Mouse (Mus musculus): ENCODE data around the gene Pkhd1. TPM values are rescaled to one million over a fixed set of nuclear protein-coding genes. Genes with fewer than 3 reads are reported as not detected.

Gene Pkhd1
- polyA plus RNA-seq, 1 experiment from 2014 or later = 1.1 TPM

- WGBS = 65% methylated on average over 2 of the region's 2 CpGs
- H3K4me1 ChIP-seq = no peaks in the 10 kb centered on the region
- no peak for ATAC-seq (ENCODE audit: insufficient read depth, low FRiP score, low read depth)
- no peak overlapping the region for H3K4me3 ChIP-seq (replicated peaks)
- H3K9ac ChIP-seq = no peak overlapping the region
- H3K4me2 ChIP-seq = no peak overlapping the region
- H3K9me3 ChIP-seq = no peaks in the 10 kb centered on the region
- no peaks in the 10 kb centered on the region for H3K36me3 ChIP-seq
- H3K27ac ChIP-seq = no peak overlapping the region
- H3K27me3 ChIP-seq (replicated peaks) = no peaks in the 10 kb centered on the region
Observed at GRCm38 (mm10) chr1:20605489-20605888, 12.4 kb downstream of the Pkhd1 start.

- H3K9me3 ChIP-seq = no peaks in the 10 kb centered on the region
- H3K9ac ChIP-seq = no peak overlapping the region
- no peak overlapping the region for H3K27ac ChIP-seq
- 74% methylated on average over 5 of the region's 5 CpGs for WGBS
- no peaks in the 10 kb centered on the region for H3K4me1 ChIP-seq
- no peaks in the 10 kb centered on the region for H3K27me3 ChIP-seq (replicated peaks)
- H3K36me3 ChIP-seq = no peaks in the 10 kb centered on the region
- no peak overlapping the region for H3K4me3 ChIP-seq (replicated peaks)
- ATAC-seq (ENCODE audit: insufficient read depth, low FRiP score, low read depth) = no peak
- H3K4me2 ChIP-seq = no peak overlapping the region
Observed at GRCm38 (mm10) chr1:20590488-20590887, 27.4 kb downstream of the Pkhd1 start.

DNA sequence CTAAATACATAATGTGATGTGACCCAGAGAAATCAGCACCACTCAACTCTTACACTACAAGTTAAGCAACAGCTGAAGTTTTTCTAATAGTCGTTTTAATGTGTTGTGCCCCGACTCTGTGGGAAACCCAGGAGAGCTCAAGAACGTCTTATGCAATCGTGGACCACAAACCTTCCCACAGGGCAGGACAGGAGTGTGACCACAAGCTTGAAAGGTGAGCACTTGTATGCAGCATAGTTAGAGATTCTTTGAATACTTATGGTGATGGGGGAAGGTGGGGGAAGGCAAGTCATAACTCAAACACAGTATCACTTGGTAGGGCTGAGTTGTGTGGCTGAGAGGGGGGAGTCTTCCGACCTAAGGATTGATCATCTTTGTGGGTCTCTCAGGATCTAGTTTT is 46.4 kb downstream of the Pkhd1 start:
- no peaks in the 10 kb centered on the region for H3K27me3 ChIP-seq (replicated peaks)
- no peaks in the 10 kb centered on the region for H3K36me3 ChIP-seq
- H3K4me2 ChIP-seq = no peak overlapping the region
- H3K9ac ChIP-seq = no peak overlapping the region
- no peaks in the 10 kb centered on the region for H3K9me3 ChIP-seq
- no peak overlapping the region for H3K27ac ChIP-seq
- ATAC-seq (ENCODE audit: insufficient read depth, low FRiP score, low read depth) = no peak
- H3K4me1 ChIP-seq = no peaks in the 10 kb centered on the region
- 65% methylated on average over 5 of the region's 5 CpGs for WGBS
- no peak overlapping the region for H3K4me3 ChIP-seq (replicated peaks)

- H3K36me3 ChIP-seq = no peaks in the 10 kb centered on the region
- no peaks in the 10 kb centered on the region for H3K27me3 ChIP-seq (replicated peaks)
- no peak overlapping the region for H3K27ac ChIP-seq
- H3K9ac ChIP-seq = no peak overlapping the region
- H3K9me3 ChIP-seq = no peaks in the 10 kb centered on the region
- no peak overlapping the region for H3K4me2 ChIP-seq
- ATAC-seq (ENCODE audit: insufficient read depth, low FRiP score, low read depth) = no peak
- H3K4me1 ChIP-seq = no peaks in the 10 kb centered on the region
- 65% methylated on average over 3 of the region's 3 CpGs for WGBS
- no peak overlapping the region for H3K4me3 ChIP-seq (replicated peaks)
Observed at GRCm38 (mm10) chr1:20569430-20569829, 48.4 kb downstream of the Pkhd1 start.

DNA sequence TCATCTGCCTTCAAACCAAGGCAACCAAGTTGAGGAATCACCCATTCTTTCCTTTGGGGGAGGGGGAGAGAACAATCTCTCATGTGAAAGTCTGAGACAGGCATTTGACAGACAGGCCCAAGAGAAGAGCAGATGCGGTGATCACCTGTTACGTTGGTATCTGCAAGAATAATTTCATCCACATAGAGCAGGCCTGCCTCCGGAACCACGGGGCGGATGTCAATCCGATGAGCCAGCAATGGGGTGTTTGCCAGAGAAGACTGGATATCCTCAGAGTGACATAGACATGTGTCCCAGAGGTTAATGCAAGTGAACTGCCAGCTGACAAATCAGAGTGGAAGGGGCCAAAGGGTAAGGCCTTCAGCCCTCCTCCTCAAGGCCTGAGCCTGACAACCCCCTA is 59.4 kb downstream of the Pkhd1 start:
- Histone ChIP-seq H3K36me3 (no peaks in the 10 kb centered on the region), H3K4me1 (no peaks in the 10 kb centered on the region), H3K4me3 (replicated peaks) (no peak overlapping the region), H3K9ac (no peak overlapping the region), H3K27me3 (replicated peaks) (no peaks in the 10 kb centered on the region), H3K27ac (no peak overlapping the region), H3K4me2 (no peak overlapping the region), H3K9me3 (no peaks in the 10 kb centered on the region)
- ATAC-seq (ENCODE audit: insufficient read depth, low FRiP score, low read depth) = no peak
- 90% methylated on average over 6 of the region's 6 CpGs for WGBS

- Histone ChIP-seq H3K9ac (no peak overlapping the region), H3K4me2 (no peak overlapping the region), H3K27ac (no peak overlapping the region), H3K27me3 (replicated peaks) (no peaks in the 10 kb centered on the region), H3K36me3 (no peaks in the 10 kb centered on the region), H3K9me3 (no peaks in the 10 kb centered on the region), H3K4me1 (no peaks in the 10 kb centered on the region), H3K4me3 (replicated peaks) (no peak overlapping the region)
- ATAC-seq (ENCODE audit: insufficient read depth, low FRiP score, low read depth) = no peak
- 28% methylated on average over 6 of the region's 6 CpGs for whole genome bisulfite sequencing
Observed at GRCm38 (mm10) chr1:20554398-20554797, 63.5 kb downstream of the Pkhd1 start.

DNA sequence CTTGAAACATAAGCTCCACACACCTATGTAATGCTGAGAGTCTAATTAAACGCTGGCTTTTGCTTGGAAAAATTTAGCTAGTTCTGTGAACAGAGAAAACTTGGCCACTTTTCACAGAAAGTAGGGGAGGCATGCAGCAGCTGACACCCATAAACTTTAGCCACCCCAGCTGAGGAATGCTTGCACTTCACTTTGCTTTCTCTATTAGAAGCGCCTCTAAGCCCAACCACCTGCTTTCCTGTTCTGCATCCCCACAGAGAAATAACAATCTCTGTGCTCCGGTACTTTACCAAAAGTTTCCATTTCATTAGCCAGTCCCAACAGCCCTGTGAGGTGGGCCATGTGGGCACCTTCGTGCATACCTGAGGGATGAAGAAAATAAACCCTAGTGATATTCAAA is 66.5 kb downstream of the Pkhd1 start:
- Histone ChIP-seq H3K4me2 (no peak overlapping the region), H3K4me3 (replicated peaks) (no peak overlapping the region), H3K4me1 (no peaks in the 10 kb centered on the region), H3K9ac (no peak overlapping the region), H3K9me3 (no peaks in the 10 kb centered on the region), H3K27me3 (replicated peaks) (no peaks in the 10 kb centered on the region), H3K36me3 (no peaks in the 10 kb centered on the region), H3K27ac (no peak overlapping the region)
- WGBS = 65% methylated on average over 4 of the region's 4 CpGs
- ATAC-seq (ENCODE audit: insufficient read depth, low FRiP score, low read depth) = no peak

DNA sequence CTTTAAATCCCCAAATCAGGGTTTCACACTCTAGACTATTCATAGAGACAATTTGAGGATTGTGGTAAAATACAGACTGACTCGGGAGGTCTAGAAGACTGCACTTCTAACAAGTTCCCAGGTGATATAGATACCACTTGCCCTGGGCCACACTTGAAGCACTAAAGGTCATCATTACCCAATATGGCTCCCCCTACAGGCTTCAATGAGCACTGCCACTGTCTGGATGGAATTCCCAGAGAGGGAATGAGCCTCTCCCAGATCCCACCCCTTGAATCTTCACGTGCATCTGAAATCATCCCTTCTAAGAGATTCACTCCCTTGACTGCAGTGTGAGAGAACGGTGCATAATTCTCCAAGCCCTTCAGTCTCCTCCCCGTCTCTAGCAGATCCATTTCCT is 73.3 kb downstream of the Pkhd1 start:
- no peaks in the 10 kb centered on the region for H3K9me3 ChIP-seq
- no peaks in the 10 kb centered on the region for H3K36me3 ChIP-seq
- H3K4me2 ChIP-seq = no peak overlapping the region
- WGBS = 60% methylated on average over 4 of the region's 4 CpGs
- H3K4me3 ChIP-seq (replicated peaks) = no peak overlapping the region
- no peak overlapping the region for H3K27ac ChIP-seq
- no peak for ATAC-seq (ENCODE audit: insufficient read depth, low FRiP score, low read depth)
- no peak overlapping the region for H3K9ac ChIP-seq
- H3K27me3 ChIP-seq (replicated peaks) = no peaks in the 10 kb centered on the region
- no peaks in the 10 kb centered on the region for H3K4me1 ChIP-seq

GRCm38 (mm10) chr1:20513364-20514084 is 104.3 kb downstream of the Pkhd1 start:
- H3K27me3 ChIP-seq (replicated peaks) = no peaks in the 10 kb centered on the region
- no peaks in the 10 kb centered on the region for H3K9me3 ChIP-seq
- H3K4me3 ChIP-seq (replicated peaks) = no peak overlapping the region
- no peaks in the 10 kb centered on the region for H3K36me3 ChIP-seq
- H3K27ac ChIP-seq = no peak overlapping the region
- no peak overlapping the region for H3K9ac ChIP-seq
- H3K4me1 ChIP-seq = no peaks in the 10 kb centered on the region
- ATAC-seq (ENCODE audit: insufficient read depth, low FRiP score, low read depth) = no peak
- whole genome bisulfite sequencing = 66% methylated on average over 7 of the region's 7 CpGs
- H3K4me2 ChIP-seq = no peak overlapping the region

- no peaks in the 10 kb centered on the region for H3K27me3 ChIP-seq (replicated peaks)
- H3K4me3 ChIP-seq (replicated peaks) = no peak overlapping the region
- H3K36me3 ChIP-seq = no peaks in the 10 kb centered on the region
- no peaks in the 10 kb centered on the region for H3K9me3 ChIP-seq
- WGBS = 74% methylated on average over 1 of the region's 1 CpGs
- no peaks in the 10 kb centered on the region for H3K4me1 ChIP-seq
- H3K9ac ChIP-seq = no peak overlapping the region
- no peak for ATAC-seq (ENCODE audit: insufficient read depth, low FRiP score, low read depth)
- no peak overlapping the region for H3K4me2 ChIP-seq
- no peak overlapping the region for H3K27ac ChIP-seq
Observed at GRCm38 (mm10) chr1:20498965-20499364, 118.9 kb downstream of the Pkhd1 start.

DNA sequence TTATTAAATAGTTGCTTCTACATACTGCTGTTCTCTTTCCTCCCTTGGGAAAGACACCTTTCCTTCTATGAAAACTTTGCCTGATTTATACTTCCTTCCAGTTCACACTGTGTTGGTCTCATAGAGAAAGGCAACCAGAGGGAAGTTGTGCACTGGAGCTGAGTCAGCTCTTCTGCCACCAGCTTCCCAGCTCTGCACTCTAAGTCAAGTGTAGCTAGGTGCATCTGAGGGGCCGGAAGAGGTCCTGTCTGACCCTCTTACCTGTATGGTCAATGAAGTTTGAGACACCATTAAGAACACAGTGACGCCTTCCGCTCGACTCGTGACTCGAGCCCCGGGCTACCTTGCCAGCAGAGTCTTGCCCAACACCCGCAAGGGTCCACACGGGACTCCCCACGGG is 131.8 kb downstream of the Pkhd1 start:
- Histone ChIP-seq H3K36me3 (no peaks in the 10 kb centered on the region), H3K9me3 (no peaks in the 10 kb centered on the region), H3K27me3 (replicated peaks) (no peaks in the 10 kb centered on the region), H3K4me1 (no peaks in the 10 kb centered on the region), H3K4me2 (no peak overlapping the region), H3K4me3 (replicated peaks) (no peak overlapping the region), H3K27ac (no peak overlapping the region), H3K9ac (no peak overlapping the region)
- WGBS = over 99% methylated on average over 8 of the region's 10 CpGs
- no peak for ATAC-seq (ENCODE audit: insufficient read depth, low FRiP score, low read depth)

GRCm38 (mm10) chr1:20481843-20482242 is 136.0 kb downstream of the Pkhd1 start:
- no peak for ATAC-seq (ENCODE audit: insufficient read depth, low FRiP score, low read depth)
- no peak overlapping the region for H3K27ac ChIP-seq
- no peak overlapping the region for H3K9ac ChIP-seq
- no peak overlapping the region for H3K4me3 ChIP-seq (replicated peaks)
- H3K27me3 ChIP-seq (replicated peaks) = no peaks in the 10 kb centered on the region
- H3K36me3 ChIP-seq = no peaks in the 10 kb centered on the region
- H3K9me3 ChIP-seq = no peaks in the 10 kb centered on the region
- 73% methylated on average over 4 of the region's 4 CpGs for WGBS
- no peaks in the 10 kb centered on the region for H3K4me1 ChIP-seq
- no peak overlapping the region for H3K4me2 ChIP-seq

GRCm38 (mm10) chr1:20478695-20479094 is 139.2 kb downstream of the Pkhd1 start:
- no peaks in the 10 kb centered on the region for H3K4me1 ChIP-seq
- H3K4me3 ChIP-seq (replicated peaks) = no peak overlapping the region
- H3K36me3 ChIP-seq = no peaks in the 10 kb centered on the region
- no peak overlapping the region for H3K4me2 ChIP-seq
- H3K27me3 ChIP-seq (replicated peaks) = no peaks in the 10 kb centered on the region
- H3K9ac ChIP-seq = no peak overlapping the region
- no peaks in the 10 kb centered on the region for H3K9me3 ChIP-seq
- H3K27ac ChIP-seq = no peak overlapping the region
- 68% methylated on average over 3 of the region's 3 CpGs for WGBS
- no peak for ATAC-seq (ENCODE audit: insufficient read depth, low FRiP score, low read depth)

All from stomach, embryonic 15.5 days (tissue).